Mouse (Mus musculus) neural tube, embryonic 13.5 days (tissue): Measurements from ENCODE around the gene Tubg1. TPM values are rescaled to one million over a fixed set of nuclear protein-coding genes. Genes with fewer than 3 reads are reported as not detected.

Source experiments
- ATAC-seq: fragments of 200-750 bp; cut with Nextera tagmentation; 2 replicates; pipeline ENCODE4 v1.8.0; 2017; ENCODE audit warnings: low read depth, mild to moderate bottlenecking, moderate TSS enrichment, moderate library complexity
- H3K27ac ChIP-seq: fragments of 300-500 bp; sonication (generic); replicated peaks from 2 replicates; pipeline ENCODE4 v1.5.1; 2015; ENCODE audit warnings: moderate library complexity, mild to moderate bottlenecking, inconsistent platforms
- H3K27me3 ChIP-seq: fragments of 300-500 bp; sonication (generic); 2 replicates; pipeline ENCODE4 v1.6.1; 2015; ENCODE audit warnings: mild to moderate bottlenecking, inconsistent platforms
- H3K36me3 ChIP-seq: fragments of 300-500 bp; sonication (generic); 2 replicates; pipeline ENCODE4 v1.6.1; 2015; ENCODE audit warnings: mild to moderate bottlenecking, inconsistent platforms
- H3K4me1 ChIP-seq: fragments of 300-500 bp; sonication (generic); replicated peaks from 2 replicates; pipeline ENCODE4 v1.6.1; 2015; ENCODE audit warnings: inconsistent platforms
- H3K4me2 ChIP-seq: fragments of 300-500 bp; sonication (generic); 2 replicates; pipeline ENCODE4 v1.6.1; 2015; ENCODE audit warnings: inconsistent platforms, mild to moderate bottlenecking, moderate library complexity
- H3K4me3 ChIP-seq: fragments of 300-500 bp; sonication (generic); 2 replicates; pipeline ENCODE4 v1.5.1; 2015; ENCODE audit warnings: mild to moderate bottlenecking, inconsistent platforms
- H3K9ac ChIP-seq: fragments of 300-500 bp; sonication (generic); 2 replicates; pipeline ENCODE4 v1.6.1; 2015; ENCODE audit warnings: moderate library complexity, mild to moderate bottlenecking, inconsistent platforms
- H3K9me3 ChIP-seq: fragments of 300-500 bp; sonication (generic); 2 replicates; pipeline ENCODE4 v1.6.1; 2016; ENCODE audit warnings: inconsistent platforms
- WGBS: fragments of 180-500 bp; shearing (Covaris S2); methylation state at CpG from one replicate; pipeline ENCODE4 v1.1.7; 2015; 5-methylcytosine and 5-hydroxymethylcytosine counted together
- polyA plus RNA-seq: library from polyadenylated mRNA; unstranded; fragments of >200 nt; fragmentation: Nextera tagmentation; extraction: Ambion mirVana; gene quantifications from 2 replicates; pipeline ENCODE4 v1.2.1, GENCODE M21; 2015

Tubg1 gene
- polyA plus RNA-seq: 77.7 and 78.9 TPM in 2 replicates

DNA sequence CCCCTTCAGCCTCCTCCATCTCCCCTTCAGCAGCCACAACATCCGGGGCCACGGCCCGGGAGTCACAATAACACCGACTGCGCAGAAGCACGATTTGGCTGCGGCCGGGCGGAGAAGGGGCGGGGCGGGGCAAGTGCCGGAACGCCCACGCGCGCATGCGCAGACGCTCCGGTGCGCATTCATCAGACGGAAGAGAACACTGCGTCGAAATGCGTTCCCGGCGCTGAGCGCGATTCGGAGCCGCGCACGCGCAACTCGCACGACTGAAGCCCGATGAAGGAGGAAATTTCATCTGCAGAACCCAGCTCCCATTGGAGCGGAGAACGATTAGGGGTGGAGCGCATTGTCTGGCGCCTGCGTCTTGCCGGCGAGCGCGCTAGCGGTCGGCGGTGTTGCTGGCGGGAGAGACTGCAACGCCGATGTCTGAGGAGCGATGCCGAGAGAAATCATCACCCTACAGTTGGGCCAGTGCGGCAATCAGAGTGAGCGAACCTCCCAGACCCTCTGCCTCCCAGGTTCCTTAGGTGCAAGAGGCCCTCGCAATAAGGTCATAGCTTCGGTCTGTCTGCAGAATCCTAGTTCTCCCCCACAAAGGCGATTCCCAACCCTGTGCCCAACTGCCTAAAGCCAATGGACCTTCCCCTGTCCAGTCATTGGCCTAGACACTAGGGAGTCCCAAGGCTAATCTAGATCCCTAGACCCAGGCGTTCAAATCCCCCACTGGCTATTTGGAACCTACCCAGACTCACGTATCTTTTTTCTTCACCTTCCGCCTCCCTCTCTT is at the start of gene Tubg1, which contains the start of gene Retreg3:
Gene Tubg1, plus strand, starts transcription at position 178 of the 784 bp plus-strand sequence.
Gene Retreg3, minus strand, starts transcription at position 133 of the 784 bp plus-strand sequence.
- ATAC-seq: peak; percentile 98
- H3K27me3 ChIP-seq: no peaks in the 10 kb centered on the region
- H3K9ac ChIP-seq: peak within 1 kb of the TSS; percentile 96
- peak within 1 kb of the TSS; percentile 93 for H3K4me2 ChIP-seq
- peak within 1 kb of the TSS; percentile 81 for H3K4me3 ChIP-seq
- H3K9me3 ChIP-seq: no peaks in the 10 kb centered on the region
- peak within 1 kb of the TSS; percentile 89 for H3K27ac ChIP-seq
- peaks cover 28% of the 10 kb centered on the region for H3K36me3 ChIP-seq
- peaks cover 58% of the 10 kb centered on the region for H3K4me1 ChIP-seq
- WGBS: under 1% methylated on average over 61 of the region's 61 CpGs

- peaks cover 29% of the 10 kb centered on the region for H3K4me1 ChIP-seq
- peak overlapping the region; percentile 97 for H3K4me2 ChIP-seq
- H3K9me3 ChIP-seq: no peaks in the 10 kb centered on the region
- H3K9ac ChIP-seq: peak overlapping the region; percentile 89
- no peaks in the 10 kb centered on the region for H3K36me3 ChIP-seq
- under 1% methylated on average over 36 of the region's 36 CpGs for WGBS
- peak overlapping the region; percentile 80 for H3K4me3 ChIP-seq
- H3K27ac ChIP-seq: peak overlapping the region; percentile 81
- 0 out of 2 replicates have a peak, but pooled peaks cover 11% of the 10 kb centered on the region for H3K27me3 ChIP-seq
- peak; percentile 62 for ATAC-seq
Measured at GRCm38 (mm10) chr11:101070189-101070527, 49.6 kb upstream of the Tubg1 start.

GRCm38 (mm10) chr11:101070987-101071386 is 48.8 kb upstream of the Tubg1 start:
- H3K4me2 ChIP-seq: peak overlapping the region; percentile 97
- H3K27me3 ChIP-seq: peaks cover 14% of the 10 kb centered on the region; the same call in 1 of the 2 replicates
- H3K9me3 ChIP-seq: no peaks in the 10 kb centered on the region
- peak overlapping the region; percentile 89 for H3K9ac ChIP-seq
- 74% methylated on average over 6 of the region's 6 CpGs for WGBS
- H3K27ac ChIP-seq: no peak overlapping the region
- H3K36me3 ChIP-seq: no peaks in the 10 kb centered on the region
- peaks cover 29% of the 10 kb centered on the region for H3K4me1 ChIP-seq
- no peak for ATAC-seq
- peak overlapping the region; percentile 80 for H3K4me3 ChIP-seq

DNA sequence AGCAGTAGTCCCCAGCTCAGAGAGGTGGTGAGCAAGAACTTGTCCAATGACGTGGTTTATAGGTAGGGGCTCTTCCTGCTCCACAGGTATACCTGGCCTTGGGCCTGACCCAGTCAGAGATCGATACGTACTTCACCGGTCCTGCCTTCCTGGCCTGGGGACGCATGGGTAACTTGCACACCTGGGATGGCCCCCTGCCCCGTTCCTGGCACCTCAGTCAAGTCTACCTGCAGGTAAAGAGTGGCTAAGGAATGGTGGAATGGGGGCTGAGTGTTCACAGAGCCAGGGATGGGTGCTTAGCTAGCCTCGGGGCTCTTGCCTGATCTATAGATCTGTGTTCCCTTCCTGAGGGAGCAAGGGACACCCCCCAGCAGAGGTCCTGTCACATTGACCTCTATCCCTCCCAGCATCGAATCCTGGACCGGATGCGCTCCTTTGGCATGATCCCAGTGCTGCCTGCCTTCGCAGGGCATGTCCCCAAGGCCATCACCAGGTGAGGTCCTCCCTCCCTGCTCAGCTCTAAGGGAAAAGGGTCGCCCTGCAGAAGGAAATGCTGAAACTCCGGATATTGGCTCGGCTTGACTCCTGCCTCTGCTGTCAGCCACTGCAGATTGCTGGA is 47.8 kb upstream of the Tubg1 start:
- peaks cover 24% of the 10 kb centered on the region for H3K27me3 ChIP-seq
- peaks cover 20% of the 10 kb centered on the region for H3K4me1 ChIP-seq
- no peak overlapping the region for H3K9ac ChIP-seq
- no peak overlapping the region for H3K27ac ChIP-seq
- no peak overlapping the region for H3K4me3 ChIP-seq
- WGBS: 75% methylated on average over 14 of the region's 14 CpGs
- no peak overlapping the region for H3K4me2 ChIP-seq
- ATAC-seq: no peak
- H3K9me3 ChIP-seq: no peaks in the 10 kb centered on the region
- H3K36me3 ChIP-seq: peaks cover 6% of the 10 kb centered on the region; the same call in 1 of the 2 replicates

- Histone ChIP-seq H3K9ac (no peak within 1 kb of the TSS), H3K4me3 (no peak within 1 kb of the TSS), H3K4me2 (no peak within 1 kb of the TSS), H3K27ac (no peak within 1 kb of the TSS), H3K36me3 (peaks cover 6% of the 10 kb centered on the region; the same call in 1 of the 2 replicates), H3K9me3 (no peaks in the 10 kb centered on the region), H3K27me3 (peaks cover 57% of the 10 kb centered on the region), H3K4me1 (peaks cover 21% of the 10 kb centered on the region)
- no peak for ATAC-seq
- 72% methylated on average over 9 of the region's 9 CpGs for WGBS
Measured at GRCm38 (mm10) chr11:101078121-101078520, 41.6 kb upstream of the Tubg1 start, which contains the start of gene Hsd17b1. Hsd17b1 (plus strand) TSS chr11:101078411.

GRCm38 (mm10) chr11:101079746-101080145 is 40.0 kb upstream of the Tubg1 start:
- no peak for ATAC-seq
- no peaks in the 10 kb centered on the region for H3K9me3 ChIP-seq
- H3K4me1 ChIP-seq: peaks cover 32% of the 10 kb centered on the region
- H3K27ac ChIP-seq: no peak overlapping the region
- H3K4me3 ChIP-seq: no peak overlapping the region
- H3K9ac ChIP-seq: 0 out of 2 replicates have a peak overlapping the region, but pooled peaks have one; percentile 17
- peak overlapping the region; percentile 20 for H3K4me2 ChIP-seq
- H3K27me3 ChIP-seq: peaks cover 57% of the 10 kb centered on the region
- 2% methylated on average over 27 of the region's 27 CpGs for WGBS
- peaks cover 9% of the 10 kb centered on the region; the same call in 1 of the 2 replicates for H3K36me3 ChIP-seq

DNA sequence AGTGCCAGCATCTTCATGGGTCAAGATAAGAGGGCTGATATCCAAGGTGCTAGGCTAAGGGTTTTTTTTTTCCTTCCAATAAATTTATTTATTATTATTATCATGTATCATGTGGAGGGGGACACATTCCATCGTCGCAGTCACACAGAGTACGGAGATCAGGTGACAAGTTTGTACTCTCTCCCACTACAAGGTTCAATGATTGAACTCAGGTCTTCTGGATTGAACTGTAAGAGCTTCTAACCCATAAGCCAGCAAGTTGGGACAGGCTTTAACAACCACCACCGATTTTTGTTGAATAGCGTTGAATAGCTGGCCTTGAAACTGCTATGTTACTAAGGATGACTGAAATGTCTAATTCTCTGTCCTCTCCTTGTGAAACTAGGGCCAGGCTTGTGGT is 39.3 kb upstream of the Tubg1 start:
- H3K27me3 ChIP-seq: peaks cover 57% of the 10 kb centered on the region
- H3K4me2 ChIP-seq: no peak overlapping the region
- no peak for ATAC-seq
- no peak overlapping the region for H3K4me3 ChIP-seq
- H3K9me3 ChIP-seq: no peaks in the 10 kb centered on the region
- H3K36me3 ChIP-seq: peaks cover 12% of the 10 kb centered on the region; the same call in 1 of the 2 replicates
- no peak overlapping the region for H3K27ac ChIP-seq
- H3K4me1 ChIP-seq: peaks cover 32% of the 10 kb centered on the region
- WGBS: 68% methylated on average over 5 of the region's 5 CpGs
- no peak overlapping the region for H3K9ac ChIP-seq

DNA sequence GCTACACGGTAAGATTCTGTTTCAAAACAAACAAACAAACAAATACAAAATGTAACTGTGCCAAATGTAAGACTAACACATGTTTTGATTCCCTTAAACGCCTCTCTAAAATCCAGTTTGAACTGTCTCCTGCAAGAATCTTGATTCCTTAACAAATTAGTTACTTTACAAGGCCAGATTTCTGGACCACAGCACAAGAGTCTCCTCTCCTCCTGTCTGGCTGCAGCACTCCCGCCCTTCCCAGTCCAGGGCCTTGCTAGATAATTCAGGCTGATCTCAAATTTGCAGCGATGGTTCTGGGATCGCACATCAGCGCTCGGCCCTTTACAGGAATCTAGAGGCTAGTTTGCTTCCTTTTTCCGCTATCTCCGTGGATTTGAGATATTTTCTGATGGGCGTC is 38.1 kb upstream of the Tubg1 start:
- H3K27ac ChIP-seq: peak overlapping the region; percentile 92

DNA sequence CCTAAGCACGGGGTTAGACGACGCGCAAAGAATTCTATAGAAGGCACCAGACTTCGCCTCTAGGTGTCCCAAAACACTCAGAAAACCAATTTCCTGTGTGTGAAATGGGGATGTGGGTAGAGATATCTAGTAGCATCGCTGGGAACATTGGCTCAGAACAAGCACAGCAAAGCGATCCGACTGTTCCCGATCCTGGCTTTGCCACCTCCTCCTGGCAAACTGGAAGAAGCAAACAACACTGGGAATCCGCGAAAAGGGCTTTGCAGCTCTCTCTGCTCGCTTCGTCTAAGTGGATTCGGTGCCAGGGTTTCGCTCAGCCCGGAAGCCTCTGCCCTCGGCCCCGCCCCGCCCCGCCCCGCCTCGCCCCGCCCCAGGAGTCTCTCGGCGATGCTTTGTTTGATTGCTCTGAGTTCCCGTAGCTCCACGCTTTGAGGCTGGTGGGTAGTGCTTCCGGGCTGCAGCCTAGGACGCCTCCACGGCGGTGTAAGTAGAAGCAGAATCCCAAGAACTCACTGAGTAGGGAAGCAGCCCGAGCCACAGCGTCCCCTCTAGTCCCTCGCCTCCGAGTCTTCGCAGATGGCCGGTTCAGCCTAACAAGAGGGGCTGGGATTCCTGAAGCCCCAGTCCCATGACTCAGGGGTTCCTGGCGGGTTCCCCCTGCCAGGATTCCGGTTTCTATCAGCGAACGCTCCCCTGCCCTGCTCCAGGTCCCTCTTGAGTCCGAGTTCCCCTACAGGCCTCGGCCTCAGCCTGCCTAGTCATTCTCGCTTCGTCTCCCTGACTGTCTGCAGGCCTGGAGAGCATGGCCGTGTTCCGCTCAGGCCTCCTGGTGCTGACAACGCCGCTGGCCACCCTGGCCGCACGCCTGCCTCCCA is 37.3 kb upstream of the Tubg1 start, which contains the start of gene Coasy:
Gene Coasy, plus strand, starts transcription at position 358 of the 875 bp plus-strand sequence.
- ATAC-seq: peak; percentile 89

More for the DNA sequence above, 38.1 kb upstream of the Tubg1 start:
- no peak for ATAC-seq
- Histone ChIP-seq H3K36me3 (peaks cover 8% of the 10 kb centered on the region), H3K4me3 (peak overlapping the region; percentile 69), H3K9ac (peak overlapping the region; percentile 95), H3K27me3 (peaks cover 47% of the 10 kb centered on the region), H3K4me2 (peak overlapping the region; percentile 99), H3K9me3 (no peaks in the 10 kb centered on the region), H3K4me1 (peaks cover 45% of the 10 kb centered on the region)
- WGBS: 5% methylated on average over 10 of the region's 10 CpGs

GRCm38 (mm10) chr11:101083083-101083697 is 36.5 kb upstream of the Tubg1 start:
- Histone ChIP-seq H3K9me3 (no peaks in the 10 kb centered on the region), H3K36me3 (peaks cover 6% of the 10 kb centered on the region; the same call in 1 of the 2 replicates), H3K27ac (peak overlapping the region; percentile 92), H3K9ac (peak overlapping the region; percentile 95), H3K4me2 (peak overlapping the region; percentile 99), H3K27me3 (peaks cover 32% of the 10 kb centered on the region), H3K4me3 (peak overlapping the region; percentile 69), H3K4me1 (peaks cover 54% of the 10 kb centered on the region)
- no peak; the same call in 1 of the 2 replicates for ATAC-seq
- WGBS: 28% methylated on average over 19 of the region's 19 CpGs

More for the DNA sequence above, 37.3 kb upstream of the Tubg1 start, which contains the start of gene Coasy:
- WGBS: under 1% methylated on average over 51 of the region's 51 CpGs
- Histone ChIP-seq H3K9ac (peak within 1 kb of the TSS; percentile 95), H3K4me1 (peaks cover 47% of the 10 kb centered on the region), H3K4me3 (peak within 1 kb of the TSS; percentile 69), H3K27ac (peak within 1 kb of the TSS; percentile 92), H3K36me3 (peaks cover 6% of the 10 kb centered on the region; the same call in 1 of the 2 replicates), H3K27me3 (peaks cover 39% of the 10 kb centered on the region), H3K9me3 (no peaks in the 10 kb centered on the region), H3K4me2 (peak within 1 kb of the TSS; percentile 99)

- H3K9me3 ChIP-seq: no peaks in the 10 kb centered on the region
- no peak for ATAC-seq
- 78% methylated on average over 14 of the region's 14 CpGs for WGBS
- H3K27me3 ChIP-seq: peaks cover 21% of the 10 kb centered on the region
- H3K4me2 ChIP-seq: no peak overlapping the region
- no peak overlapping the region for H3K4me3 ChIP-seq
- 0 out of 2 replicates have a peak overlapping the region, but pooled peaks have one; percentile 36 for H3K9ac ChIP-seq
- H3K4me1 ChIP-seq: peaks cover 60% of the 10 kb centered on the region
- H3K36me3 ChIP-seq: peaks cover 15% of the 10 kb centered on the region
- H3K27ac ChIP-seq: no peak overlapping the region
Measured at GRCm38 (mm10) chr11:101084246-101084645, 35.5 kb upstream of the Tubg1 start.
